Mouse (Mus musculus) spleen, adult 2 months (tissue): ENCODE data around the gene Prkcq.

Experiments used
- CTCF ChIP-seq: fragments of 200-500 bp; IDR thresholded peaks from 2 replicates; pipeline ENCODE4 v1.5.1; 2011; ENCODE audit warnings: mild to moderate bottlenecking, inconsistent platforms; ENCODE audit not compliant: insufficient read depth, insufficient read length, insufficient replicate concordance; ENCODE audit errors: extremely low read depth
- POLR2A ChIP-seq: fragments of 200-500 bp; IDR thresholded peaks from 2 replicates; pipeline ENCODE4 v1.6.1; 2011; ENCODE audit warnings: low read depth, low read length, inconsistent platforms

DNA sequence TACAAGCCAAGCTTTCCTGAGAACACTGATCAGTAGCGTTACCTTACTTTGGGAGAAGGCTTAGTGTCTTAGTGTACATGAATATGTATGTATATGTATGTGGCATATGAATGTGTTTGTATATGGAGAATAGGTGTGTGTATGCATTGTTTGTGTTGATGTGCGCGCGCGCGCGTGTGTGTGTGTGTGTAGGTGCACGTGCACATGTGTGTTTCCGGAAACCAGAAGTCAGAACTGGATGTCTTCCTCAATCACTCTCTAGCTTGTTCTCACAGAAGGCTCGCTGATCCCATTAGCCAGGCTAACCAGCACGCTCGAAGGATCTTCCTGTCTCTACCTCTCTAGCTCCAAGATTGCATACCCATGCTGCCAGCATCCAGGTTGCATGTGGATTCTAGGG is 6.0 kb downstream of the Prkcq start:
- TF ChIP-seq CTCF = no peak
- no peak for TF ChIP-seq POLR2A
